Mouse (Mus musculus) retina, postnatal 1 day (tissue): Measurements from ENCODE around the gene Alyref.

Source experiments
- DNase-seq: peaks from one replicate; pipeline ENCODE4 v3.0.0-alpha.2; 2012

Gene Alyref

GRCm38 (mm10) chr11:120598283-120598989 is at the start of gene Alyref, which contains the start of gene Anapc11:
Gene Alyref (minus strand): TSS chr11:120598365.
Gene Anapc11 (plus strand): TSS chr11:120598421.
- DNase-seq, result peak; percentile 98

GRCm38 (mm10) chr11:120647047-120647830 is 49.1 kb upstream of the Alyref start:
- no peak for DNase-seq

- DNase-seq, result peak; percentile 94
Observed at GRCm38 (mm10) chr11:120643601-120643987, 45.4 kb upstream of the Alyref start, which contains the start of gene Pycr1. Gene Pycr1 (minus strand): TSS chr11:120643769.

- DNase-seq, result no peak
Observed at GRCm38 (mm10) chr11:120642939-120643600, 44.9 kb upstream of the Alyref start.

- no peak for DNase-seq
Observed at GRCm38 (mm10) chr11:120641869-120642268, 43.7 kb upstream of the Alyref start.

GRCm38 (mm10) chr11:120641255-120641654 is 43.1 kb upstream of the Alyref start:
- no peak for DNase-seq

- DNase-seq, result no peak
Observed at GRCm38 (mm10) chr11:120634810-120635209, 36.6 kb upstream of the Alyref start.

- DNase-seq, result peak; percentile 98
Observed at GRCm38 (mm10) chr11:120633520-120634343, 35.6 kb upstream of the Alyref start, which contains the start of gene Mafg. Gene Mafg (minus strand): TSS chr11:120633600.

GRCm38 (mm10) chr11:120632559-120633519 is 34.7 kb upstream of the Alyref start:
- peak; percentile 78 for DNase-seq

GRCm38 (mm10) chr11:120631726-120632448 is 33.7 kb upstream of the Alyref start:
- no peak for DNase-seq

GRCm38 (mm10) chr11:120630881-120631725 is 32.9 kb upstream of the Alyref start:
- DNase-seq, result no peak

GRCm38 (mm10) chr11:120630401-120630871 is 32.3 kb upstream of the Alyref start:
- no peak for DNase-seq

GRCm38 (mm10) chr11:120629911-120630310 is 31.7 kb upstream of the Alyref start:
- DNase-seq, result no peak

GRCm38 (mm10) chr11:120629341-120629730 is 31.2 kb upstream of the Alyref start:
- no peak for DNase-seq

GRCm38 (mm10) chr11:120628601-120629340 is 30.6 kb upstream of the Alyref start:
- no peak for DNase-seq

- DNase-seq, result no peak
Observed at GRCm38 (mm10) chr11:120627468-120628300, 29.5 kb upstream of the Alyref start.

- no peak for DNase-seq
Observed at GRCm38 (mm10) chr11:120626785-120627467, 28.8 kb upstream of the Alyref start.
